Mouse (Mus musculus) megakaryocyte-erythroid progenitor cell, adult 5 weeks (primary cell): ENCODE measurements around the gene Map1lc3b. TPM values are rescaled to one million over a fixed set of nuclear protein-coding genes. Genes with fewer than 3 reads are reported as not detected.

Experiments
- polyA plus RNA-seq: library from polyadenylated mRNA; stranded (reverse); fragments of >175 nt; gene quantifications from 2 replicates; pipeline ENCODE4 v1.2.3, GENCODE M21; 2012

Map1lc3b gene
- 88.8 and 93.5 TPM in 2 replicates for polyA plus RNA-seq

DNA sequence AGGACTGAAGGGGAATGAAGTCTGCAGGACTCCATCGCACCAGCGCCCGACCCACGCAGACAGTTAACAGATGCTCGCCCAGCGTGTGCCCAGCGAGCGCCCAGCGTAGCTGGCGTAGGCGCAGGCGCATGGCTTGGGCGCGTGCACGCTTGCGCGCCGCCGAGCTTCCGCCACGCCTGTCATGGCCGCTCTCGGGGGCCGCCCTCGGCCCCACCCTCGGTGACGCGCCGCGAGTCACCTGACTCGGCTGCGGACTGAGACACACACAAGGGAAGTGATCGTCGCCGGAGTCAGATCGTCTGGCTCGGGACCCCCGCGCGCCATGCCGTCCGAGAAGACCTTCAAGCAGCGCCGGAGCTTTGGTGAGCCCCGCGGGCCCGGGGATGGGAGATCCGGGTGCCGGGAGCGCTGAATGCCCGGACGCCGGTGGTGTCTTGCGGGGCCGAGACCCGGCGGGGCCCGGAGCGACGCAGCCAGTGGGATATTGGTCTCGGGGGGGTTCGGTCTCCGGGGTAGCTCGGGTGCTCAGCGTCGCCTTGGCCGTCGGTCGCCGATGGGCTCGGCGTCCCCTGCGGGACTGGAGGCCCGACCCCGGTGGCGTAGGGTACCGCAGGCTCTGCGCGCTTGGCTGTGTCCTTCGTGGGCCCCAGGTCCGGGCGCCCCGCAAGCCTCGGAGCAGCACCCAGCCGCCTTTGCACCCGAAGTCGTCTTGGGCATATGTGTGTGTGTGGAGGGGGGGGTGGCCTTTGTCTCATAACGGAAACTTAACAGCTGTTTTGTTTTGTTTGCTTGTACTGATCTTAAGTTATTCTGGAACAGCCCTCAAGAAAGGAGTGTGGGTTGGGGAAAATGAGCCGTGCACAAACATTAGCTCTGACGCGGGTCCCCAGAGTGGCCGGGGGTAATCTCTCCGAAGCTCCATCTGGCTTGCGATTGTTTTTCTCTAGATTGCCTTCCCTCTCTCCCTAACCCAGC lies at the start of gene Map1lc3b:
Map1lc3b (plus strand) TSS at position 159 of the 975 bp plus-strand sequence.

GRCm38 (mm10) chr8:121544276-121544785 lies 45.8 kb upstream of the Map1lc3b start, which contains the start of gene 1700018B08Rik:
TSS of gene 1700018B08Rik (minus strand) at chr8:121544320.

GRCm38 (mm10) chr8:121578676-121579451 lies 11.3 kb upstream of the Map1lc3b start, which contains the start of gene Fbxo31:
TSS of gene Fbxo31 (minus strand) at chr8:121578806.

Other genes with a start within 250 kb of the Map1lc3b start
- gene 1700018B08Rik, start 46.0 kb upstream of the Map1lc3b start, polyA plus RNA-seq, result not detected in 2 replicates
- 34.5 and 40.1 TPM in 2 replicates for gene Fbxo31, start 11.6 kb upstream of the Map1lc3b start, polyA plus RNA-seq
- 0.24 and 0.36 TPM in 2 replicates for gene Zcchc14, start 62.5 kb downstream of the Map1lc3b start, polyA plus RNA-seq
- gene Jph3, start 139.3 kb downstream of the Map1lc3b start, polyA plus RNA-seq, result 0.03 and 0.09 TPM in 2 replicates
- 84.4 and 97.6 TPM in 2 replicates for gene Klhdc4, start 239.2 kb downstream of the Map1lc3b start, polyA plus RNA-seq